Mouse (Mus musculus) hindbrain, embryonic 16.5 days (tissue): Measurements from ENCODE around the gene Mtf1. TPM values are rescaled to one million over a fixed set of nuclear protein-coding genes. Genes with fewer than 3 reads are reported as not detected.

ENCODE experiments used
- ATAC-seq: fragments of 200-750 bp; cut with Nextera tagmentation; 2 replicates; pipeline ENCODE4 v1.8.0; 2017; ENCODE audit warnings: moderate TSS enrichment, moderate library complexity
- H3K27ac ChIP-seq: fragments of 300-500 bp; sonication (generic); 2 replicates; pipeline ENCODE4 v1.5.1; 2014; ENCODE audit warnings: low read depth, mild to moderate bottlenecking, control low read depth, low read length, moderate library complexity
- H3K27me3 ChIP-seq: fragments of 300-500 bp; sonication (generic); replicated peaks from 2 replicates; pipeline ENCODE4 v1.6.1; 2014; ENCODE audit warnings: low read length; ENCODE audit not compliant: control insufficient read depth, insufficient read depth
- H3K36me3 ChIP-seq: fragments of 300-500 bp; sonication (generic); 2 replicates; pipeline ENCODE4 v1.6.1; 2014; ENCODE audit warnings: mild to moderate bottlenecking, low read length, moderate library complexity, mixed read lengths; ENCODE audit not compliant: control insufficient read depth, insufficient read depth
- H3K4me1 ChIP-seq: fragments of 300-500 bp; sonication (generic); 2 replicates; pipeline ENCODE4 v1.6.1; 2014; ENCODE audit warnings: low read depth, low read length; ENCODE audit not compliant: control insufficient read depth, insufficient read depth
- H3K4me2 ChIP-seq: fragments of 300-500 bp; sonication (generic); 2 replicates; pipeline ENCODE4 v1.6.1; 2014; ENCODE audit warnings: mild to moderate bottlenecking, low read length, control low read depth, moderate library complexity
- H3K4me3 ChIP-seq: fragments of 300-500 bp; sonication (generic); 2 replicates; pipeline ENCODE4 v1.5.1; 2014; ENCODE audit warnings: mild to moderate bottlenecking, low read length, control low read depth, moderate library complexity
- H3K9ac ChIP-seq: fragments of 300-500 bp; sonication (generic); 2 replicates; pipeline ENCODE4 v1.6.1; 2014; ENCODE audit warnings: low read depth, mild to moderate bottlenecking, control low read depth, low read length, moderate library complexity
- H3K9me3 ChIP-seq: fragments of 300-500 bp; sonication (generic); 2 replicates; pipeline ENCODE4 v1.6.1; 2014; ENCODE audit warnings: mild to moderate bottlenecking, low read length, moderate library complexity; ENCODE audit not compliant: control insufficient read depth
- WGBS: fragments of 180-500 bp; shearing (Covaris S2); extraction: QIAGEN DNeasy Blood & Tissue Kit; methylation state at CpG from one replicate; pipeline ENCODE4 v1.1.7; 2014; 5-methylcytosine and 5-hydroxymethylcytosine counted together
- polyA plus RNA-seq: library from polyadenylated mRNA; unstranded; fragments of >200 nt; fragmentation: Nextera tagmentation; extraction: Ambion mirVana; gene quantifications from 2 replicates; pipeline ENCODE4 v1.2.1, GENCODE M21; 2015

Mtf1 gene
- polyA plus RNA-seq, 1 experiment from 2014 or later = 14.0 TPM

DNA sequence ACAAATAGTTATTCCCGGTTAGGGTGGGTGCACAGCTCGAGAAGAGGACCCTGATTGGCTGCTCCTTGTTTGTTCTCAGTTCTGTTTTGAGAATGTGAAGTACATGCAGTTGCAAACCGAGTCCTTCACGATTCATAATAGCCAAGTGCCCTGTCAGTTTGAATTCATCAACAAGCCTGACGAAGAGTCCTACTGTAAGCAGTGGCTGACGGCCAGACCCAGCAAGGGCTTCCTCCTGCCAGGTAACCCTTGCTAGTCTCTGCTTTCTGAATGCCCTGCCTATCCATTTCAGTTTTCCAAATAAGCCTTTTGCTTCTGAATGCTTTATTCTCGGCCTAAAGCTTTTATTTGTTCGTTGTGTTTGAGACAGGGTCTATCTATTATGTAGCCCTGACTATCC is 9.8 kb upstream of the Mtf1 start:
- Histone ChIP-seq H3K9ac (no peak overlapping the region), H3K4me2 (no peak overlapping the region), H3K9me3 (no peaks in the 10 kb centered on the region), H3K4me1 (no peaks in the 10 kb centered on the region), H3K27me3 (no peaks in the 10 kb centered on the region), H3K27ac (no peak overlapping the region), H3K36me3 (peaks cover 34% of the 10 kb centered on the region), H3K4me3 (no peak overlapping the region)
- WGBS = 89% methylated on average over 8 of the region's 8 CpGs
- ATAC-seq = no peak

- Histone ChIP-seq H3K27me3 (no peaks in the 10 kb centered on the region), H3K4me2 (no peak overlapping the region), H3K36me3 (peaks cover 16% of the 10 kb centered on the region), H3K4me3 (no peak overlapping the region), H3K27ac (no peak overlapping the region), H3K9me3 (no peaks in the 10 kb centered on the region), H3K4me1 (no peaks in the 10 kb centered on the region), H3K9ac (no peak overlapping the region)
- 93% methylated on average over 8 of the region's 8 CpGs for WGBS
- no peak for ATAC-seq
Measured at GRCm38 (mm10) chr4:124796141-124796540, 5.8 kb upstream of the Mtf1 start.

DNA sequence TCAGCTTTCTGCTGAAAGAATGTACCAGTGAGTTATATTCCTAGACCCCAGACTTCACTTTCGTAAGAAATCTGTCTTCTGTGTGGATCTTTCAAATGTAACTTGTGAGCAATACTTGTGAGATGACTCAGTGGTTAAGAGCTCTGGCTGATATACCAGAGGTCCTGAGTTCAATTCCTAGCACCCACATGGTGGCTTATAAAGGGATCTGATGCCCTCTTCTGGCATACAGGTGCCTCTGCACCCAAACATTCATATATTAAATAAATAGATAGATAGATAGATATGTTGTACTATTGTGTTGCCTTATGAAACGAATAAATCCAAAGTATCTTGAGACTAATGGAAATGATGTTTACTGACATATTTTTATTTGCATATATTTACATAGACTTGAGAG is 5.0 kb upstream of the Mtf1 start:
- H3K4me3 ChIP-seq = no peak overlapping the region
- H3K9me3 ChIP-seq = no peaks in the 10 kb centered on the region
- WGBS = 97% methylated on average over 2 of the region's 2 CpGs
- no peak for ATAC-seq
- H3K9ac ChIP-seq = no peak overlapping the region
- H3K4me1 ChIP-seq = peaks cover 3% of the 10 kb centered on the region; the same call in 1 of the 2 replicates
- H3K36me3 ChIP-seq = peaks cover 16% of the 10 kb centered on the region
- H3K27me3 ChIP-seq = no peaks in the 10 kb centered on the region
- no peak overlapping the region for H3K27ac ChIP-seq
- H3K4me2 ChIP-seq = no peak overlapping the region

DNA sequence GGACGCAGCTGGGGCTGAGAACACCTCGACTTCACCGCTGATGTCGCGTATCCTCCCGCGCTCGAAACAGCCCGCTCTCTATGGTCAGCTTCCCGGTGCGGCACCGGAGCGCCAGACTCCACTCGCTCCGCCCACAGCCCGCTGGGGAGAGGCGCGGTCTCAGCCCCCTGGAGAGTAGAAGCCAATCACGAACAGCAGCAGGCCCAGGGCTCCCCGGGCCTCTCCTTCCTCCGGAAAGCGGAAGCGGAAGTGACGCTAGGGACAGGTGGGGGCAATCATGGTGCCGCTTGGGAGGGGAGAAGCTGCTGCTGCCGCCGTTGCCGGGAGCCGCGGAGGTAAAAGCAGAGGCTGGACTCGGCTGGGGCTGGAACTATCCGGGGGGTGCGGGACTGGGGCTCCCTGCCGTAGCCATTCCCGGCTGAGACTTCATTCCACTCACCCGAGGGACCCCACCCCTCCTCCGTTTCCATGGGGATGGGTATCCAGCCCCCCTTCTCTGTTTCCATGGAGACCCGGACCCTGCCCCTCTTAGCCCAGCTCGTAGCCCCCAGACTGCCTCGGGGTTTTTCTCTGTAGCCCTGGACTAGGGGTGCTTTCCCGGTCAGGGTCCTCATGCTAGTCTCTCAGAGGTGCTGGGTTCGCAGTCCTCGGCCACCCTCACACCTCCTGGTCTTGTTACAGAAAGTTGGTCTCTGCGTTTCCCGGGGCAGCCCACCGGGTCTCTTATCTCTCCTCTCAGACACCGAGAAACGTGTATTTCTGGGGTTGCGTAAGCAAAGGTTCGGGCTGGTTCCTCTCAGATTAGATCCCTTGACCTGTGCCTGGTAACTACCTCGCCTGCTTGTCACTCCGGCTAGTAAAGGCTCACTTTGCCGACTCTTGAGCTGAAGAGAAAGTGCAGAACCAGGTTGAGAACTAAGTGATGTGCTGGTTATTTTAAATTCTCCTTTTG is 681 bp downstream of the Mtf1 start:
- peak; percentile 99 for ATAC-seq
- Histone ChIP-seq H3K4me3 (peak overlapping the region; percentile 82), H3K27me3 (no peaks in the 10 kb centered on the region), H3K4me1 (peaks cover 11% of the 10 kb centered on the region), H3K4me2 (peak overlapping the region; percentile 93), H3K9me3 (no peaks in the 10 kb centered on the region), H3K9ac (peak overlapping the region; percentile 89), H3K36me3 (peaks cover 22% of the 10 kb centered on the region), H3K27ac (peak overlapping the region; percentile 93)
- WGBS = 2% methylated on average over 49 of the region's 53 CpGs

DNA sequence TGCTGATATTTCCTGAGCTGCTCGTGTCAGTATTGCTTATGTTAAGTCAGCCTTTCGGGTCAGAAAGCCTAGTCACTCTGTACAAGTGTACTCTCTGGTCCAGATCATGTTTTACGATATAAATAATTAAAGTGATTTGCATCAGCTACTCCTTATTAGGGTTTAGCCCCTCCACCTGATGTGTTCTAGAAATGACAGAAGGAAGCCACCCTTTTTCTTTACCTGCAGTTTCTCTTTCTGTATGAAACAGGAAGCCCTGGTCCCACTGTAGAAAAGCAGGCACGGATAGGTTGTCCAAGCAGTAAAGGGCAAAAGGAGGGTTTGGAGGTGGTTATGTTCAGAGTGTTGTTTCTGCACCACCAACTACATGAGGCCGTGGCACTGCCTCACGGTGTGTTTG is 1.5 kb downstream of the Mtf1 start:
- Histone ChIP-seq H3K4me1 (peaks cover 11% of the 10 kb centered on the region), H3K4me3 (peak overlapping the region; percentile 82), H3K9ac (no peak overlapping the region; the same call in 1 of the 2 replicates), H3K27ac (no peak overlapping the region), H3K27me3 (no peaks in the 10 kb centered on the region), H3K9me3 (no peaks in the 10 kb centered on the region), H3K4me2 (peak overlapping the region; percentile 93), H3K36me3 (peaks cover 20% of the 10 kb centered on the region)
- ATAC-seq = no peak
- WGBS = 83% methylated on average over 6 of the region's 6 CpGs

GRCm38 (mm10) chr4:124808511-124808910 is 6.6 kb downstream of the Mtf1 start:
- WGBS = 84% methylated on average over 5 of the region's 5 CpGs
- no peak overlapping the region for H3K4me2 ChIP-seq
- H3K27me3 ChIP-seq = no peaks in the 10 kb centered on the region
- peaks cover 20% of the 10 kb centered on the region for H3K36me3 ChIP-seq
- H3K9ac ChIP-seq = no peak overlapping the region
- peaks cover 9% of the 10 kb centered on the region for H3K4me1 ChIP-seq
- no peaks in the 10 kb centered on the region for H3K9me3 ChIP-seq
- no peak overlapping the region for H3K4me3 ChIP-seq
- ATAC-seq = no peak
- H3K27ac ChIP-seq = no peak overlapping the region

DNA sequence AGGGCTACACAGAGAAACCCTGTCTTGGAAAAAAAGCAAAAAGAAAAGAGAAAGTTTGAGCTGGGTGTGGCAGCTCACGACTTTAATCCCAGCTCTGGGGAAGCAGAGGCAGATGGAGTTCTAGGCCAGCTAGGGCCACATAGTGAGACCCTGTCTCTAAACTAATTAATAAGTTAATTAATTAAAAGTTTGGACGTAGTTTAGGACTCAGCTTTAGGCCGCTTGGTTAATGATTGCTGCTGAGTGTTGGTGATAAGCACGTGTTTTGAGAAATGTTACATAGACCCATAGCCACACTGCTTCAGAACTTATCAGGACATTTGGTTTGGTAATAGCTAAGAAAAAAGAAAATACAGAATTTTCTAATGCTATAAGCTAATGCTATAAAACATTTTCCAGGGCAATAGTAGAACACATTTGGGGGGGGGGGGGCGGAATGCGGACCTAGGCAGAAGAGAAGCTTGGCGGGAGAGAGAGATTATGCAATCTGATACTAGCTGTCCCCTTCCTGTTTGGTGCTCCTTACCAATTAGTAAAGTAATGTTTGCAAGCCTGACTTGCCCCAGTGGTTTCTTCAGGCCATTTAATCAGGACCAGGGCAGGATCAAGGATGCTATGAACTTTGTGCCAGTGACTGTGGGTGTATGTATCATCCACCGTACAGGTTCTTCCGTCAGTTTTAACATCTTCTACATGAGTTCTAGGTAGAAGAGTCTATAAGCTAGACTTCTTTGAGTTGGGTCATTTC is 7.4 kb downstream of the Mtf1 start:
- H3K36me3 ChIP-seq = peaks cover 20% of the 10 kb centered on the region
- no peak overlapping the region for H3K27ac ChIP-seq
- peaks cover 7% of the 10 kb centered on the region for H3K4me1 ChIP-seq
- WGBS = 91% methylated on average over 8 of the region's 9 CpGs
- H3K4me3 ChIP-seq = no peak overlapping the region
- no peaks in the 10 kb centered on the region for H3K9me3 ChIP-seq
- H3K4me2 ChIP-seq = no peak overlapping the region
- no peak for ATAC-seq
- no peaks in the 10 kb centered on the region for H3K27me3 ChIP-seq
- H3K9ac ChIP-seq = no peak overlapping the region

GRCm38 (mm10) chr4:124810056-124810455 is 8.2 kb downstream of the Mtf1 start:
- no peak overlapping the region for H3K4me2 ChIP-seq
- no peak for ATAC-seq
- no peak overlapping the region for H3K27ac ChIP-seq
- no peak overlapping the region for H3K4me3 ChIP-seq
- H3K27me3 ChIP-seq = no peaks in the 10 kb centered on the region
- H3K4me1 ChIP-seq = peaks cover 7% of the 10 kb centered on the region
- 87% methylated on average over 7 of the region's 7 CpGs for WGBS
- no peaks in the 10 kb centered on the region for H3K9me3 ChIP-seq
- H3K9ac ChIP-seq = no peak overlapping the region
- H3K36me3 ChIP-seq = peaks cover 15% of the 10 kb centered on the region
